In the genomic region with DNA sequence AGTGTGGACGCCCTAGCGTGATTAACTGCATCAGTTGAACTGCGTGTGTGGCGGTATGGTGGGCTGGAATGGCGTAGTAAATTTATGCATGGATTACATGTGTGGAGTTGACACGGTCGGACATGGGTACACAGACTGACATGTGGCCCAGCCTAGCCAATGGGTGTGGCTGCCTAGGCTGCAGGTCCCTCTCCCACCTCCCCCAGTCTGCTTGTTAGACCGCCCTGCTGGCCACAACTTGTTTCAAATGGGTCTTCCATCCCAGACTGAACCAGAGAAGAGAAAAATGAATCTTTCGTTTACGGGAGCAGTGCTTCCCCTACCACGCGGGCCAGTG, we compare ENCODE assay signal across 9 mouse cellular contexts. TPM values are rescaled to one million over a fixed set of nuclear protein-coding genes. Genes with fewer than 3 reads are reported as not detected.
A peak's percentile ranks its signal among the peaks of the same experiment; 100 is the strongest.
DNase-seq lines count a peak whose midpoint lies in the region; ATAC-seq and TF ChIP-seq lines count a peak whose summit lies in the region.
"Had no signal": no experiment of that assay in that cellular context is flagged by ENCODE, and none has a peak within 500 bp of the region (broad histone marks: within the 10 kb centered on the region; RNA-seq: fewer than 3 reads in every experiment).

No protein-coding gene starts in this region.

- H3K4me1 ChIP-seq in hindbrain, postnatal 0 days (ENCODE audit: insufficient read depth, low read length) = peaks cover 28% of the 10 kb centered on the region
- peaks cover 26% of the 10 kb centered on the region for H3K4me1 ChIP-seq in limb, embryonic 13.5 days
- peaks cover 36% of the 10 kb centered on the region for H3K4me1 ChIP-seq in midbrain, embryonic 12.5 days
- H3K4me1 ChIP-seq in stomach, postnatal 0 days (replicated peaks; ENCODE audit: control insufficient read depth, insufficient read depth) = no peaks in the 10 kb centered on the region

- TF ChIP-seq EP300 in stomach, postnatal 0 days (optimal IDR thresholded peaks at IDR 0.05) = no peak

- no peak; the same call in 1 of the 2 replicates for TF ChIP-seq CTCF in hindbrain, postnatal 0 days (IDR thresholded peaks at IDR 0.05; ENCODE audit: low read depth)
- TF ChIP-seq CTCF in stomach, postnatal 0 days (IDR thresholded peaks at IDR 0.05; ENCODE audit: low read depth) = no peak

- H3K4me2 ChIP-seq in hindbrain, postnatal 0 days (ENCODE audit: low read depth, low read length) = peak overlapping the region; percentile 96
- peak overlapping the region; percentile 83 for H3K4me2 ChIP-seq in limb, embryonic 13.5 days (replicated peaks)
- H3K4me2 ChIP-seq in midbrain, embryonic 12.5 days (replicated peaks) = peak overlapping the region; percentile 87
- H3K4me2 ChIP-seq in stomach, postnatal 0 days (replicated peaks; ENCODE audit: low read depth) = peak overlapping the region; percentile 98

- peak; percentile 15 for DNase-seq in ovary, postnatal 10 days (ENCODE audit: low spot score)
- DNase-seq in ovary, adult 18-20 months (ENCODE audit: low spot score) = no peak
- DNase-seq in gastrocnemius, postnatal 25 days = peak; percentile 26
- DNase-seq in hindbrain, postnatal 0 days (ENCODE audit: low spot score) = peak; percentile 79
- DNase-seq in stomach, postnatal 0 days (ENCODE audit: low spot score) = peak; percentile 56

- peak overlapping the region; percentile 99 for H3K27ac ChIP-seq in hindbrain, postnatal 0 days
- no peak overlapping the region for H3K27ac ChIP-seq in limb, embryonic 13.5 days
- peak overlapping the region; percentile 99 for H3K27ac ChIP-seq in midbrain, embryonic 12.5 days (replicated peaks)
- H3K27ac ChIP-seq in stomach, postnatal 0 days (replicated peaks) = no peak overlapping the region

- H3K9me3 ChIP-seq in hindbrain, postnatal 0 days (ENCODE audit: low read length) = no peaks in the 10 kb centered on the region
- H3K9me3 ChIP-seq in limb, embryonic 13.5 days = no peaks in the 10 kb centered on the region
- peaks cover 3% of the 10 kb centered on the region; the same call in 1 of the 2 replicates for H3K9me3 ChIP-seq in midbrain, embryonic 12.5 days
- H3K9me3 ChIP-seq in stomach, postnatal 0 days (ENCODE audit: control insufficient read depth, low read length) = no peaks in the 10 kb centered on the region

- H3K36me3 ChIP-seq in hindbrain, postnatal 0 days (ENCODE audit: insufficient read depth, low read length) = no peaks in the 10 kb centered on the region
- H3K36me3 ChIP-seq in limb, embryonic 13.5 days = no peaks in the 10 kb centered on the region
- H3K36me3 ChIP-seq in midbrain, embryonic 12.5 days = no peaks in the 10 kb centered on the region
- no peaks in the 10 kb centered on the region for H3K36me3 ChIP-seq in stomach, postnatal 0 days (ENCODE audit: control insufficient read depth, insufficient read depth, low read length)

- 1% methylated on average over 12 of the region's 12 CpGs for WGBS in hindbrain, postnatal 0 days
- WGBS in limb, embryonic 13.5 days = 2% methylated on average over 12 of the region's 12 CpGs
- WGBS in midbrain, embryonic 12.5 days = 1% methylated on average over 10 of the region's 12 CpGs
- 3% methylated on average over 12 of the region's 12 CpGs for WGBS in stomach, postnatal 0 days

- H3K9ac ChIP-seq in hindbrain, postnatal 0 days (replicated peaks; ENCODE audit: low read length) = peak overlapping the region; percentile 95
- peak overlapping the region; percentile 93 for H3K9ac ChIP-seq in limb, embryonic 13.5 days
- H3K9ac ChIP-seq in midbrain, embryonic 12.5 days (replicated peaks) = peak overlapping the region; percentile 97
- peak overlapping the region; percentile 88 for H3K9ac ChIP-seq in stomach, postnatal 0 days (ENCODE audit: low read length)

- H3K27me3 ChIP-seq in hindbrain, postnatal 0 days (ENCODE audit: insufficient read depth, low read length) = no peaks in the 10 kb centered on the region
- peaks cover 8% of the 10 kb centered on the region; the same call in 1 of the 2 replicates for H3K27me3 ChIP-seq in limb, embryonic 13.5 days
- H3K27me3 ChIP-seq in midbrain, embryonic 12.5 days = no peaks in the 10 kb centered on the region; the same call in 1 of the 2 replicates
- no peaks in the 10 kb centered on the region for H3K27me3 ChIP-seq in stomach, postnatal 0 days (ENCODE audit: control insufficient read depth, insufficient read depth, low read length)

- peak; percentile 40 for ATAC-seq in common myeloid progenitor, adult 5-6 weeks (replicated peaks; ENCODE audit: low read depth, poor library complexity, severe bottlenecking)
- ATAC-seq in hindbrain, postnatal 0 days = peak; percentile 85
- ATAC-seq in limb, embryonic 13.5 days (ENCODE audit: low FRiP score, low read depth) = peak; percentile 62
- ATAC-seq in midbrain, embryonic 12.5 days (ENCODE audit: low FRiP score, low read depth) = peak; percentile 81
- peak; percentile 72 for ATAC-seq in stomach, postnatal 0 days (ENCODE audit: low FRiP score, low TSS enrichment)

- peak overlapping the region; percentile 93 for H3K4me3 ChIP-seq in hindbrain, postnatal 0 days (ENCODE audit: low read length)
- peak overlapping the region; percentile 87 for H3K4me3 ChIP-seq in limb, embryonic 13.5 days
- H3K4me3 ChIP-seq in midbrain, embryonic 12.5 days = peak overlapping the region; percentile 94
- H3K4me3 ChIP-seq in stomach, postnatal 0 days (ENCODE audit: low read depth, low read length) = peak overlapping the region; percentile 86

RNA-seq across cellular contexts. Expression of gene 2510009E07Rik, which starts 0.7 kb away (rescaled TPM):
- total RNA-seq in common myeloid progenitor, adult 5-6 weeks (2017) = 0.23 and 0.39 TPM in 2 replicates
- total RNA-seq in gastrocnemius, postnatal 25 days (2021) = 10 to 100 TPM; 23.3 to 25.0 TPM
- 52.9 and 54.4 TPM in 2 replicates for total RNA-seq in hindbrain, postnatal 0 days (2014; rRNA removed)
- polyA plus RNA-seq in hindbrain, postnatal 0 days (2015; fragmentation: Nextera tagmentation; extraction: Ambion mirVana) = 46.7 and 46.8 TPM in 2 replicates
- 24.9 and 26.3 TPM in 2 replicates for polyA plus RNA-seq in limb, embryonic 13.5 days (2015; fragmentation: Nextera tagmentation; extraction: Ambion mirVana)
- polyA plus RNA-seq in midbrain, embryonic 12.5 days (2016; fragmentation: Nextera tagmentation; extraction: Ambion mirVana) = 144 and 150 TPM in 2 replicates
- 9.6 and 10.3 TPM in 2 replicates for polyA plus RNA-seq in stomach, postnatal 0 days (2015; fragmentation: Nextera tagmentation; extraction: Ambion mirVana)
- total RNA-seq: MEL had no signal

Comparison
In these comparisons a context has a peak if more than half of its experiments do, and no peak if none do; other contexts are left out.
1. H3K27ac ChIP-seq: peak in hindbrain, postnatal 0 days (single experiment) and midbrain, embryonic 12.5 days (single experiment); none in limb, embryonic 13.5 days (single experiment) and stomach, postnatal 0 days (single experiment).
2. Peak in every context shown above with its lines, with median percentiles within 50 percentile points of each other: ATAC-seq, H3K4me2 ChIP-seq, H3K4me3 ChIP-seq and H3K9ac ChIP-seq.